Mouse (Mus musculus): ENCODE data around the gene Rad51c. TPM values are rescaled to one million over a fixed set of nuclear protein-coding genes. Genes with fewer than 3 reads are reported as not detected.

The Rad51c gene
- total RNA-seq, 2 experiments from 2014 or later, result 4.8 to 5.2 TPM

- no peak for ATAC-seq (ENCODE audit: poor library complexity, severe bottlenecking)
Measured at GRCm38 (mm10) chr11:87385676-87386075, 19.1 kb downstream of the Rad51c start.

- no peak for ATAC-seq (ENCODE audit: poor library complexity, severe bottlenecking)
Measured at GRCm38 (mm10) chr11:87384551-87384950, 20.2 kb downstream of the Rad51c start.

GRCm38 (mm10) chr11:87367865-87368580 is 36.7 kb downstream of the Rad51c start:
- peak; percentile 95 for ATAC-seq (ENCODE audit: poor library complexity, severe bottlenecking)

DNA sequence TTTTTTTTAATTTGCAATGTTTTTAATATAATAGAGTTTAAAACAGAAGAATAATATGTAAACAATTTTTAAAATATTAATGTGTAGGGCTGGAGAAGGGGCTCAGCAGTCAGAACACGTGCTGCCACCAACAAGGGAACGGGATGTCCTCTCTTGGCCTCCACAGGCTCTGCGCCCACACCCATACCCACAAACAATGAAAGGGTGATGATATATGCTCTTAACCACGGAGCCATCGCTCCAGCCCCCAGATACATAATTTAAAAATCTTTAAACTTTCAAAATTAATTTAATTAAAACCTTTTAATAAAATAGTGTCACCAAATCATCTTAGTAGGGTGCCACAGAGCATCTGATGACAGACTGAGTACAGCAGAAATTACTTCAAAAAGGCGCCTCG is 37.7 kb downstream of the Rad51c start:
- no peak for ATAC-seq (ENCODE audit: poor library complexity, severe bottlenecking)

GRCm38 (mm10) chr11:87365120-87365519 is 39.6 kb downstream of the Rad51c start:
- no peak for ATAC-seq (ENCODE audit: poor library complexity, severe bottlenecking)

DNA sequence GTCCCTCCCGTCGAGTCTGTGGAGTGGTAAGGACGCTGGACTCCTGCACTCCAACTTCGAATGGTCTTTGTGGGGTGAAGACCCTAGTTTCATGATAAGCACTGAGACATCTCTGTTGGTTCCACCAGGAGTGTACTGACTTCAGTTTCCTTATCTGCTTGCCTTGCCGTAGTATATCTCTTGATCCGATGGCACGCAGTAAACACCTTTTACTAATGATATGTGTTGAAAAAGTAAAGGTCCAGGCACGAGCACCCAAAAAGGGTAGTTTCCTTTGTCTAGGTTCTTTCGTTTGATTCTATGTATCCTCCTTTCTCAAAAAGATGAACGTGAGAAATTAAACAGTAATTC is 45.5 kb downstream of the Rad51c start:
- ATAC-seq (ENCODE audit: poor library complexity, severe bottlenecking), result no peak; the same call in 1 of the 2 replicates

DNA sequence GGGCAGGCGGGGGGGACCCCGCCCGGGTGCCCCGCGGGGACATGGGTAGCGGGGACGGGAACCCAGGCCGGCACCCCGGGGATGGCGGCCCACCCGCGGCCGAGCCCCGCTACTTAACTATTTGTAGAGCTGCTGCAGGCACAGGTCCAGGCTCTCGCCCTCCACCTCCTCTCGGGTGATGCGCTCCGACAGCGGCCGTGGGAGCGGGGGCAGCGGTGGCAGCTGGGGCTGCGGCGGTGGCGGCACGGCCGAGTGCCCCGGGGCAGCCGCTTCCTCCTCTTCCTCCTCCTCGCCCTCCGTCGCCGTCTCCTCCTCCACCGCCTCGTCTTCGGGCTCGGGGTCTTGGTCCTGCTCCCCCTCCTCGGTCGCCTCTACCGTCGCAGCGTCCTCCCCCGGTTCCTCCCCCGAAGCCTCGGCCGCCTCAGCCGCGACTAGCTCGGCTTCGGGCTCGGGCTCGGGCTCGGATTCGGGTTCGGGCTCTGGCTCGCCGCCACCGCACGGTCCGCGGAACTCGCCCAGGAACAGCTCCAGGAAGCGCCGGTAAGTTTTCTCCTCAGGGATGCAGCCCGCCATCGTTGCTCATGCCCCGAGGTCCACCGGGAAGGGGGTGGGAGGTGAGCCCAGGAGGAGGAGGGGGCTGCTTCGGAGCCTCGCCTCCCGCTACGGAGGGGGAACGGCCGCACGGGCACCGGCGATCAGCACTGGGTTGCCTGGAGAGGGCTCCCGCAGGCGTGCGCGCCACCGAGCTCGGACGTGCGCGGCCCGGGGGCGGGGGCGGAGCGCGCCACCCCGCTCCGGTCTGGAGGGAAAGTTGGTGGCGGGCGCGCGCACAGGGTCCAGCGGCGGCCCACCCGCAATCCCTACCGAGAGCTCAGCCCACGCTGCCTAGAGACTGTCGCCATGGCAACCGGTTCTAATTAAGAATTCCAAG is 46.2 kb downstream of the Rad51c start, which contains the start of gene Ppm1e:
TSS of gene Ppm1e (minus strand) at position 693 of the 931 bp plus-strand sequence.
- ATAC-seq (ENCODE audit: poor library complexity, severe bottlenecking), result peak; percentile 87

DNA sequence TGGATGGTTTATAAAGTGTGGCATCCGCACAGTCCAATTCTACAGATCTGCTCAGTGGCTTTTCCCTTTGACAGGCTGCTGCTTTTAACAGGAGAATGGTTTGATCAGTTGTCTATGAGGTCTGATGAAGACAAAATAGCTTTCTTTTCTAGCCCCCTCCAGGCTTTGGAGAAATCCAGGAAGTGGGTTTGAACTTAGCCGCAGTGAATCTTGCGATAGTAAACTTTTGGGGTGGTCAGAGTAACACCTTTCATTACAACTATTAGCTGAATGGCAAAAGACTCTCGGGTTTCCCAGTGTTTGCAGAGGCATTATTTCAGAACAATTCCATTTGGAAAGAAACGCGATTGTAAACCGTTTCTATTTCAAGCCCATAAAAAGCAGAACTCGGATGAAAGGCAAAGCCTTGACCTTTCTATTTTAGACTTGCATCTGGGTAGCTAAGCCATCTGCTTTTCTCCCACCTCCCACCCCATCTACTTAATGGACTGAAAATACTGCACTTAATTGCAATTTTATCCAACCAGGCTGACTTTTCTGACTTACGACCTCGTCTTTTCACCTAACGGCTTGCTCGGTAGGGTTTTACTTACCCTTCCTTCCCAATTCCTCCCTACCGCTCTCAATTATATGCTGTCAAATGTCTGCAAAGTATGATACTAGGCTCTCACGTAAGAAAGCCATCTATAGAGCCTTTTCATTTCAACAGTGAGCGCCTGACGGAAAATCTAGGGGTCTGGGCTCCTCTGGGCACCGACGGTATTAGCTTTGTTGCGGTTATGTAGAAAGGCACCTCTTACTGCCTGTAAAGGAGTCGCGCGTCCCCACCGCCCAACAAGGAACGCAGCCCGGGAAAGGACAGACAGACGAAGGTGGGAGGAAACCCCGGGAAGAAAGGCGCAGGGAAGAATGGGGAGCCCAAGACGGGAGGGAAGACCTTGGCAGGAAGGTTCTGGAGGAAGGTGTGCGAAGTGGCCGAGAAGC is 47.1 kb downstream of the Rad51c start:
- peak; percentile 16; the same call in 1 of the 2 replicates for ATAC-seq (ENCODE audit: poor library complexity, severe bottlenecking)

GRCm38 (mm10) chr11:87354861-87355260 is 49.9 kb downstream of the Rad51c start:
- ATAC-seq (ENCODE audit: poor library complexity, severe bottlenecking), result no peak

- ATAC-seq (ENCODE audit: poor library complexity, severe bottlenecking), result no peak
Measured at GRCm38 (mm10) chr11:87353646-87354170, 51.0 kb downstream of the Rad51c start.

Other genes starting within 250 kb of the Rad51c start
- gene Ppm1e, start 45.9 kb downstream of the Rad51c start, total RNA-seq (2015), result 0.76 and 0.91 TPM in 2 replicates
- 0.57 and 0.81 TPM in 2 replicates for gene Ppm1e, start 45.9 kb downstream of the Rad51c start, total RNA-seq (2017)
- gene Tex14, start 111 bp upstream of the Rad51c start, total RNA-seq (2015), result 0.13 and 0.43 TPM in 2 replicates
- gene Tex14, start 111 bp upstream of the Rad51c start, total RNA-seq (2017), result 0.15 and 1.1 TPM in 2 replicates
- gene Gm11492, start 161.7 kb upstream of the Rad51c start, total RNA-seq (2015), result not detected in 2 replicates
- not detected in 2 replicates for gene Gm11492, start 161.7 kb upstream of the Rad51c start, total RNA-seq (2017)
- gene Sept4, start 163.9 kb upstream of the Rad51c start, total RNA-seq (2015), result 1.0 TPM in 1 of 2 replicates, not detected in the other
- 0.26 and 4.6 TPM in 2 replicates for gene Sept4, start 163.9 kb upstream of the Rad51c start, total RNA-seq (2017)
- 14.6 and 18.2 TPM in 2 replicates for gene Mtmr4, start 187.2 kb upstream of the Rad51c start, total RNA-seq (2015)
- gene Mtmr4, start 187.2 kb upstream of the Rad51c start, total RNA-seq (2017), result 25.9 and 28.1 TPM in 2 replicates
- 0.09 TPM in 1 of 2 replicates, not detected in the other for gene Hsf5, start 212.2 kb upstream of the Rad51c start, total RNA-seq (2015)
- gene Hsf5, start 212.2 kb upstream of the Rad51c start, total RNA-seq (2017), result 0.07 TPM in 1 of 2 replicates, not detected in the other